Comparison of ENCODE assay signal across 24 mouse cellular contexts in the genomic region with DNA sequence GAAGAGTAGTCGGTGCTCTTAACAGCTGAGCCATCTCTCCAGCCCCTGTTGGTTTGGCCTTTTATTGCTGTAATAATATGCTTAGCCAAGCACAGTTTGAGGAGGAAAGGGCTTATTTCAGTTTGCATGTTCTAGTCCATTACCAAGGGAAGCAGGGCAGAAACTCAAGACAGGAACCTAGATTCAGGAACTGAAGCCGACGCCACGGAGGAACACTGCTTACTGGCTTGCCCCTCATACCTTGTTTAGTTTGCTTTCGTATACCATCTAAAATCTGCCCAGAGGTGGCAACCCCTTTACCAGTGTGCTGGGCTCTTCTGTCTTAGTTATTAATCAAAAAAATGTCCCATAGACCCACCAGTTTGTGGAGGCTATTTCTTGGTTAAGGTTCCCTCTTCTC. TPM values are rescaled to one million over a fixed set of nuclear protein-coding genes. Genes with fewer than 3 reads are reported as not detected.
"Had no signal": no experiment of that assay in that cellular context is flagged by ENCODE, and none has a peak within 500 bp of the region (broad histone marks: within the 10 kb centered on the region; RNA-seq: fewer than 3 reads in every experiment).

No protein-coding gene starts in this region.

- H3K36me3 ChIP-seq: limb, embryonic 12.5 days; limb, embryonic 15.5 days; midbrain, embryonic 12.5 days; midbrain, embryonic 15.5 days; neural tube, embryonic 12.5 days; neural tube, embryonic 15.5 days had no signal

- DNase-seq: kidney, adult 2 months; kidney, postnatal 25 days; layer of hippocampus, adult 9-11 months; lung, embryonic 14.5 days; right cerebral cortex, adult 18-20 months; right cerebral cortex, postnatal 14 days; right cerebral cortex, postnatal 4 days; thymus, adult 2 months; thymus, postnatal 14 days; thymus, postnatal 4 days had no signal

- H3K27me3 ChIP-seq: limb, embryonic 12.5 days; limb, embryonic 15.5 days; midbrain, embryonic 12.5 days; midbrain, embryonic 15.5 days; neural tube, embryonic 12.5 days; neural tube, embryonic 15.5 days had no signal

- H3K4me2 ChIP-seq: limb, embryonic 12.5 days; limb, embryonic 15.5 days; lung, embryonic 14.5 days; midbrain, embryonic 12.5 days; midbrain, embryonic 15.5 days; neural tube, embryonic 12.5 days; neural tube, embryonic 15.5 days had no signal

- H3K9me3 ChIP-seq: limb, embryonic 12.5 days; limb, embryonic 15.5 days; midbrain, embryonic 12.5 days; midbrain, embryonic 15.5 days; neural tube, embryonic 12.5 days; neural tube, embryonic 15.5 days had no signal

- H3K9ac ChIP-seq: limb, embryonic 12.5 days; limb, embryonic 15.5 days; liver, embryonic 14.5 days; lung, embryonic 14.5 days; midbrain, embryonic 12.5 days; midbrain, embryonic 15.5 days; neural tube, embryonic 12.5 days; neural tube, embryonic 15.5 days had no signal

- H3K4me1 ChIP-seq: limb, embryonic 12.5 days; limb, embryonic 15.5 days; midbrain, embryonic 12.5 days; midbrain, embryonic 15.5 days; neural tube, embryonic 12.5 days; neural tube, embryonic 15.5 days had no signal

- H3K27ac ChIP-seq: kidney, postnatal 0 days; layer of hippocampus, adult 2 months; limb, embryonic 12.5 days; limb, embryonic 15.5 days; liver, embryonic 14.5 days; midbrain, embryonic 12.5 days; midbrain, embryonic 15.5 days; neural tube, embryonic 12.5 days; neural tube, embryonic 15.5 days; stomach, postnatal 0 days had no signal

- H3K4me3 ChIP-seq: layer of hippocampus, adult 2 months; limb, embryonic 12.5 days; limb, embryonic 15.5 days; midbrain, embryonic 12.5 days; midbrain, embryonic 15.5 days; neural tube, embryonic 12.5 days; neural tube, embryonic 15.5 days had no signal

- ATAC-seq: intestine, postnatal 0 days; midbrain, embryonic 15.5 days had no signal

RNA-seq across cellular contexts. Expression of gene Cnih3, which starts 25.3 kb away (rescaled TPM):
- total RNA-seq: megakaryocyte-erythroid progenitor cell, adult 5-6 weeks had no signal
- polyA plus RNA-seq: kidney, adult 2 months; kidney, embryonic 14.5 days; large intestine, adult 2 months; lung, embryonic 14.5 days; thymus, adult 2 months had no signal
